Mouse (Mus musculus): ENCODE measurements around the gene Atg9a.
A peak's percentile ranks its signal among the peaks of the same experiment; 100 is the strongest.

- TF ChIP-seq CTCF (IDR thresholded peaks at IDR 0.05; ENCODE audit: low read depth, low read length) (peak; percentile 74), GATA1 (IDR thresholded peaks at IDR 0.05; ENCODE audit: borderline replicate concordance, low read length) (no peak), POLR2AphosphoS5 (IDR thresholded peaks at IDR 0.05; ENCODE audit: insufficient replicate concordance, low read depth, low read length) (no peak)
Measured at GRCm38 (mm10) chr1:75234606-75235005, 42.6 kb upstream of the Atg9a start.
